Mouse (Mus musculus) macrophage (primary cell): ENCODE measurements around the gene Rapgef6. TPM values are rescaled to one million over a fixed set of nuclear protein-coding genes. Genes with fewer than 3 reads are reported as not detected.
A peak's percentile ranks its signal among the peaks of the same experiment; 100 is the strongest.

Source experiments
- H3K27ac ChIP-seq: fragments of 350-480 bp; formaldehyde crosslinking; 2 replicates; pipeline ENCODE4 v1.9.0; 2021
- H3K36me3 ChIP-seq: fragments of 350-480 bp; formaldehyde crosslinking; 2 replicates; pipeline ENCODE4 v1.9.0; 2021; ENCODE audit errors: inconsistent target
- H3K4me3 ChIP-seq: fragments of 350-480 bp; formaldehyde crosslinking; 2 replicates; pipeline ENCODE4 v1.9.0; 2021; ENCODE audit errors: inconsistent target
- H3K79me2 ChIP-seq: fragments of 350-480 bp; formaldehyde crosslinking; 2 replicates; pipeline ENCODE4 v1.9.0; 2021; ENCODE audit errors: inconsistent target
- WGBS: methylation state at CpG from one replicate; pipeline ENCODE4 v1.1.7; 2026; ENCODE audit warnings: inconsistent platforms; ENCODE audit not compliant: missing documents; 5-methylcytosine and 5-hydroxymethylcytosine counted together
- polyA plus RNA-seq: library from polyadenylated mRNA; stranded (reverse); fragments of 250-400 nt; gene quantifications from 3 replicates; pipeline ENCODE4 v1.2.4, GENCODE M21; 2018; ENCODE audit warnings: inconsistent platforms
- total RNA-seq, 78 experiments: library from RNA; depleted of rRNA; stranded (reverse); fragments of 250-400 nt; gene quantifications; 1 replicate in 9 of 78; 2 replicates in 24 of 78; 3 replicates in 43 of 78; 4 replicates in 2 of 78; pipeline ENCODE4 v1.2.4; 2018; ENCODE audit warnings: inconsistent platforms in 56 of 78

Gene Rapgef6
- total RNA-seq (2018; cell fraction: chromatin; rRNA removed), result 100 to 1,000 TPM in 21 of 26 experiments, 10 to 100 TPM in 5; 57.5 to 275 (median 119) TPM
- 10 to 100 TPM; 17.8 to 58.5 (median 31.8) TPM for total RNA-seq (2018; cell fraction: cytosol; rRNA removed)
- 100 to 1,000 TPM in 1 of 26 experiments, 10 to 100 TPM in 25; 28.6 to 120 (median 67.1) TPM for total RNA-seq (2018; cell fraction: nucleus; rRNA removed)
- polyA plus RNA-seq, result 12.9 to 29.7 TPM (median 20.6 TPM) in 3 replicates

DNA sequence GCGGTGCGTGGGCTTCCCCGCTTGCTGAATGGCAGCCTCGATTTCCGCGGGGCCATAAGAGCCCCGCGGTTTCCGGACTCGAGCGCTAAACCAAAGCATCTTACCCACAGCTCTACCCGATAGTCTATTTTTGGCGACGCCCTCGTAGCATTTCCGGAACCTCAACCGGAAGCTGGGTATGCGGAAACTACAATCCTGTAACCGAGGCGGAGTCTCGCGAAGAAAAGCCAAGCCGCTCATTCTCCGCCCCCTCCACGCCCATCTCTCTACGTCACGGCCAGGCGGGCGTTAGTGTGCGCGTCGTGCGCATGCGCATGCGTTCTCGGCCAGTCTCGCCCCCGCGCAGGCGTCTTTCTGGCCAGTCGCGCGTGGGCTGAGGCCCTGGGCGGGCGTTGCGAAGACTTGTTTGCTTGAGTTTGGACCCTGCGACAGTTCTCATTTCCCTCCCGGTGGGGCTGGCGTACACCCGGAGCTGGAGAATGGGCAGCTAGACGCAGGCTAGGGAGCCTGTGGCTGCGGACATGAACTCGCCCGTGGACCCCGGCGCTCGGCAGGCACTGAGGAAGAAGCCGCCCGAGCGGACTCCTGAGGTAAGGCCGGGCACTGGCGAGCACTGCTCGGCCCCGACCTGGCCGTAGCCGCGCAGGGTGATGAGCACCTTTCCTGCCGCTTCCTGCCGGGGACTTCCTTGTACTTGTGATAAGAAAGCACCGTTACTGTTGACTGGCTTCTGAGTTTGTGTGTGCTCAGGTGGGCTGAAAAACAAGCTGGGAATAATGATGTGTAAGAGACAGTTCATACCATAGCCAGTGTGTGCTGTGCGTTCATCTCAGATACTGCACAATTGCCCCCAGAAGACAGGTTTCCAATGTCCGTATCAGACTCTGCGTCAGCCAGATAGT lies at the start of gene Rapgef6:
Gene Rapgef6, plus strand, starts transcription at position 319 of the 902 bp plus-strand sequence.
- Histone ChIP-seq H3K36me3 (no peaks in the 10 kb centered on the region), H3K79me2 (peaks cover 47% of the 10 kb centered on the region), H3K4me3 (peak within 1 kb of the TSS; percentile 80), H3K27ac (peak within 1 kb of the TSS; percentile 84)
- under 1% methylated on average over 73 of the region's 73 CpGs for WGBS

DNA sequence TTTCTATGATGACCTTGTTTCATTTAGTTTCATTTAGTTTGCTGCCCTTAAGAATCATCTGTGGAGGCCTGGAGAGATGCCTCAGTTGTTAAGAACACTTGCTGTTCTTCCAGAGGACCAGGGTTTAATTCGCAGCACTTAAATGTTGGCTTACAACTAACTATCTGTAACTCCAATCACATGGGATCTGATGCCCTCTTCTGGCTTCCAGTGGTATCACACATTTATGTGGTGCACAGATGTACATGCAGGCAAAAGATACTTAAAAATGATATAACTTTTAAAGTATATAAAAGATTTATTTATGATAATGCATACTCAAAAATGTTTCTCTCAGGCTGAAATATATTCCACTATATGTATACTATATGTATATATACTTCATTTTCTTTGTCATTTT lies 44.2 kb upstream of the Rapgef6 start:
- Histone ChIP-seq H3K4me3 (no peak overlapping the region), H3K79me2 (peaks cover 96% of the 10 kb centered on the region), H3K36me3 (peaks cover 54% of the 10 kb centered on the region), H3K27ac (no peak overlapping the region)
- 100% methylated on average over 1 of the region's 1 CpGs for WGBS

DNA sequence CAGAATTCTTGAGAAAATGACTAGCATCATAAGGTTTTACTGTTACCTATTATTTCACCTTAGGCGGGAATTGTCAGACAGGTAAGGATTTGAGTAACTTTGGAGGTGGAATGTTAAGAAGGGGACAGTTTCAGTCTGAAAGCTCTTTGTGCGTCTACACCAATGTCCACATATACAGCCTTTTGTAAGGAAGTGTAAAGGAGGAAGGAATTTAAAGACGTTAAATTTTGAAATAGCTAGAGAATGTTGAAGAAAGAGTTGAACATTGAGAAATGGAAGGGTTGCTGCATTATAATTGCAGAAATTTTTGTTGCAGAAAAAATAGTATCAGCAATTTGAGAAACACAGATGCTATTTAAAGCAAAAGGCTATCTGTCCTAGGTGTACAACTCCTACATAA lies 36.6 kb upstream of the Rapgef6 start:
- peaks cover 68% of the 10 kb centered on the region for H3K79me2 ChIP-seq
- WGBS, result 50% methylated on average over 3 of the region's 3 CpGs
- no peak overlapping the region for H3K27ac ChIP-seq
- peaks cover 32% of the 10 kb centered on the region for H3K36me3 ChIP-seq
- no peak overlapping the region for H3K4me3 ChIP-seq

DNA sequence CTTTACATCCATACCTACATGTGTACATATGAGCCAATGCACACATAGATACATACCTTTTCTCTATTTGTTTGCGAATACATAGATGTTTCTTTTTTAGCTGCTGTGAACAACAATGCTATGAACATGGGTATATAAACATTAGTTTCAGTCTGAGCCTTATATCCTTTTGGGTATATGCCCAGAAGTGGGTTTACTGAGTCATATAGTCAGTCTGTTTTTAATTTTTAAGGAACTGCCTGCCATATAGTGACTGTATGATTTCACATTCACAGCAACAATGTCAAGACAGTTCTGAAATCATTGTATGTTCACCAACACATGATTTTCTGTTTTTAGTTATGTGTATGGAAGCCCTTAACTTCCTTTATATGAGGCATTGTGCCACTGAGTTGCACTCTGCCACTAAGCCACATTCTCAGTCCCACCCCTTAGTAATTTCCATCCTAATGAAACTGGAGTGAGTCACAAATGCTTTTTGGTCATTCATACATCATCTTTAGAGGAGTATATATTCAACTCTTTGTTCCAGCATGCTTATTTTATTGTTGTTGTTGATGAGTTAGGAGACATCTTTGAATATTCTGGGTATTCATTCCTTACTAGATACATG lies 30.6 kb upstream of the Rapgef6 start:
- peaks cover 67% of the 10 kb centered on the region for H3K79me2 ChIP-seq
- WGBS, result 100% methylated on average over 1 of the region's 1 CpGs
- peaks cover 36% of the 10 kb centered on the region for H3K36me3 ChIP-seq
- no peak overlapping the region for H3K4me3 ChIP-seq
- H3K27ac ChIP-seq, result peak overlapping the region; percentile 66

DNA sequence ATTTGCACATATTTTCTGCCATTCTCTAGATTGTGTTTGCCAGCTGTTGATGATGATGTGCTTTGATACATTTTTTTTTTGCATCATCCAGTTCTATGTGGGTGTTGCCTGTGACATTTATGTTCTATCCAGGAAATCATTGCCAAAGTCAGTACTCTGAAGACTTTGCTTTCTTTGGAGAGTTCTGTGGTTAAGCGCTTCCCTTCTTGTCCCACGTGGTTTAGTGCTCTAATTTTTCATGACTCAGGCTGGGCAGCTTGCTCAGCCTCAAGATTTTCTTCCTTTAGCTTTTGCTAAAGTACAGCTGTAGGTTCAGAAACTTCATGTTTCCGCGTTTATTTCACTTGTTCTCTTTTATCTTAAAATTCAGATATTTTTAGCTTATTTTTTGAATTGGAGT lies 30.1 kb upstream of the Rapgef6 start:
- Histone ChIP-seq H3K27ac (peak overlapping the region; percentile 66), H3K36me3 (peaks cover 38% of the 10 kb centered on the region), H3K79me2 (peaks cover 67% of the 10 kb centered on the region), H3K4me3 (no peak overlapping the region)
- WGBS, result 0% methylated on average over 4 of the region's 4 CpGs

DNA sequence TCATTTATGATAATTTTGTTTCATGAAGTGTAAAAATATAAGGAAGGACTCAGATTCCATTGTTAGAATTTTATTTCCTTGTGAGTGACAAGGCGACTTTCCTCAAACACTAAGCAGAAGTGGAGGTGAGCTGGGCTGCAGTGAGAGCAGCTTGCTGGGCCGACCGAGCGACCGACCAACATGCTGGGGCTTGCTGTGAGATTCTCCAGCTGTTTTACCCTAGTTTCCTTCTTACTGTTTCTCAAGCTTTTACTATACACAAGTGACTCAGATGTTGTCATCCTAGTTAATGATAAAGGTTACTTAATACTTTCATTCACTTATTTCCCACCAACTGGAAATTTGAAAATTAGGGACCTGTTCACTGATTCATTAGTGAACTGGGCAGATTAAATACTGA lies 22.8 kb upstream of the Rapgef6 start:
- no peak overlapping the region for H3K27ac ChIP-seq
- WGBS, result 89% methylated on average over 5 of the region's 5 CpGs
- no peak overlapping the region for H3K4me3 ChIP-seq
- peaks cover 96% of the 10 kb centered on the region for H3K79me2 ChIP-seq
- peaks cover 86% of the 10 kb centered on the region for H3K36me3 ChIP-seq

DNA sequence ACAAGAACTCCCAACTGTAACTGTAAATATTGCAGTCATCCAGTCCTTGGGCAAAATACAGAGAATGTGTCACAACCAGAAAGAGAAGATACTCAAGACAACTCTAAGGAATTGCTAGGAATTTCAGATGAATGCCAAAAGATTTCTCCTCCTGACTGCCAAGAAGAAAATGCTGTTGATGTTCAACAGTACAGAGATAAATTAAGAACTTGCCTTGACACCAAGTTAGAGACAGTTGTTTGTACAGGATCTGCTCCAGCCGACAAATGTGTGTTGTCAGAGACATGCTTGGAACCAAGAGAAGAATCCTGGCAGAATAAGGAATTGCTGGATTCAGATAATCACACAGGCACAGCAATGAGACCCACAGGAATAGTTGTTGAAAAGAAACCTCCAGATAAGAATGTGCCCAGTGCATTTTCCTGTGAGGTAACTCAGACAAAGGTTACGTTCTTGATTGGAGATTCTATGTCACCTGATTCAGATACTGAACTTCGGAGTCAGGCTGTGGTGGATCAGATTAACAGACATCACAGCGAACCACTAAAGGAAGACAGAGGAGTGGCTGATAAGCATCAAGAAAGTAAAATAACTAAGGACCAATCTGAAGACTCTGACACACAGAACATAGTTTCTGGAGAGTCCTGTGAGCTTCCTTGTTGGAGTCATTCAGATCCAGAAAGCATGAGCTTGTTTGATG lies 20.0 kb upstream of the Rapgef6 start:
- Histone ChIP-seq H3K27ac (no peak overlapping the region), H3K36me3 (peaks cover 82% of the 10 kb centered on the region), H3K79me2 (peaks cover 96% of the 10 kb centered on the region), H3K4me3 (no peak overlapping the region)
- 95% methylated on average over 4 of the region's 4 CpGs for WGBS

DNA sequence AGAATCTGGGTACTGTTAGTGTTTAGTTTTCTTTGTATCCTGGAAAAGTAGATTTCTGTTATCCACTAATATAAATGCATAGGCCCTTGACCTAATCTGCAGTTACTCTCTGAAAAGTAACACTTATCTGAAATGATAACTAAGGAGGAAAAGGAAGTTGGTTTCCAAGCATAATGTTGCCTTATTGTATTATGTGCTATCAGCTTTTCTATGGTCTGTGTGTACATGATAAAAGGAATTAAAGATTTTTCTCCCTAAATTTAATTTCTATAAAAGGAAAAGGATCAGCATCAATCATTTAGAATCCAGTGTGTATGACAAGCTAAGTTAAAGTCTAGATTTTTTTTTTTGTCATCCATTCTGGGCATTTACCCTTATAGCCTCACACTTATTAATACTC lies 9.1 kb upstream of the Rapgef6 start:
- Histone ChIP-seq H3K4me3 (no peak overlapping the region), H3K27ac (no peak overlapping the region), H3K36me3 (peaks cover 54% of the 10 kb centered on the region), H3K79me2 (peaks cover 35% of the 10 kb centered on the region; the same call in 1 of the 2 replicates)

DNA sequence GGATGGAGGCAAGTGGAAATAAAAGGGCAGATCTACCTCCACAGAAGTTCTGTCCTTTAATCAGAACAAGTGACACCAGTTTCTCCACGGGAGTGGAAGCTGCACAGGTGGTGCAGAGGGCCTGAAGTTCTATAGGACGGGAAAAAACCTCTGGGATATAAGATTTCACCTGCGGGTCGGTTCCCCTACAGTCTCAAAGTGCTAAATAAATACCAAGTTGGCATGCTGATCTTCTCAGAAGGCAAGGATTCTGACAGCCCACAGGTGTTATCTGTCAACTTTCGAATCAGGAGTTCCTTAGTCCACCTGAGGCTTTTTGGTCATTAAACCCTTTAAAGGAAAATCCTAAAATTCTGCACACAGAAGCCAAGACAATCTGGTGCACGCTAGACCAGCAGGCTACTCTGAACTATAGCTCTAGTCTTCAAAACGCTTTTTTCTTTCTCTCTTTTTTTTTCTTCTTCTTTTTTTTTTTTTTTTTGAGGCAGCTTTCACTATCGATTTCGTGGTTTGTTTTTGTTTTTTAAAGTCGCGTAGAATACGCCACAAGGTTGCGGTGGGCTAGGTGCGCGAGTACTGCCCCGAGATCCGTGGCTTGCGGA lies 619 bp upstream of the Rapgef6 start:
- peak overlapping the region; percentile 80 for H3K4me3 ChIP-seq
- H3K27ac ChIP-seq, result peak overlapping the region; percentile 84
- H3K79me2 ChIP-seq, result peaks cover 40% of the 10 kb centered on the region
- 3% methylated on average over 15 of the region's 18 CpGs for WGBS
- H3K36me3 ChIP-seq, result no peaks in the 10 kb centered on the region

DNA sequence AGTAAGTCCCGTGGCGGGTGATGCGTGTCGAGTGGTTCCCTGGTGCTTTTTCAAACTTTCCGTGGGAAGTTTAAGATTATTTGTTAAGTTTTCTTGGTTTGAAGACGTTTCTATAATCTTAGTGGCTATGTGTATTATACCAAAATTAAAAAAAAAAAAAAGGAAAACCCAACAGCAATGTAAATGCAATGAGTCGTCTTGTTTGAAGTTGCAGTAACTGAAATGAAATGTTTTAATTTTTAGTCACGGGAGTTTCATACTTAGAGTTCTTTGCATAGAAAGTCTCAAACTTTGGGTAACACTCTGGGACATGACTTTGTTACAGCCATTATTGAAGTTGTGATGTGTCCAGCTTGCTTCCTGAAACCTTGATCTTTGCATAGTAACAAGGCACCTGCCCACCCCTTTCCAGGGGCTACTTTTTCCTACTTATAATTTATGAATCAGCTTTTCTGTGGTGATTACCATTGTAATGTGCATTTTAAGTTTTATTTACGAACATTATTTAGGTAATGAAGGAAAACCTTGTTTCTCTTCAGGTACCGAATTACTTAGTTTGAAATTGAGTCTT lies 869 bp downstream of the Rapgef6 start:
- H3K79me2 ChIP-seq, result peaks cover 54% of the 10 kb centered on the region
- peak overlapping the region; percentile 80 for H3K4me3 ChIP-seq
- WGBS, result 3% methylated on average over 10 of the region's 10 CpGs
- H3K36me3 ChIP-seq, result no peaks in the 10 kb centered on the region
- H3K27ac ChIP-seq, result peak overlapping the region; percentile 43

DNA sequence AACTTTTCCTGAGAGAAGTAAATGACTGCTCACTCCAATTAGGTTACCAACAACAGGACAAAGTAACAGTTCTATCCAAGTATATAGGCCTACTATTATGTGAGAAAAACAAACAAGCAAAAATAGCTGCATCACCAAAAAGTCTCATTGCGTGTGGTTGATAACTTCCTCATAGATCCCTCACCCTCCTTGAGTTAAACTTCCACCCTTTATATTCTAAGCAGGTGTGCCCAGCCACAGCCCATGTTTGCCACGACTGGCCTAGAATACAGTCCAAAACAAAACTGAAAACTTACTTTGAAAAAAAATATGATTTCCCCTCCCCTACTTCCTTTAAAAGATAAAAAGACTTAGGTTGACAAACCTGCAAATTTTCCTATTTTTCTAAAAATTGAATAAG lies 5.4 kb downstream of the Rapgef6 start:
- Histone ChIP-seq H3K79me2 (peaks cover 99% of the 10 kb centered on the region), H3K36me3 (no peaks in the 10 kb centered on the region), H3K4me3 (no peak overlapping the region), H3K27ac (no peak overlapping the region)
- WGBS, result 8% methylated on average over 2 of the region's 2 CpGs

DNA sequence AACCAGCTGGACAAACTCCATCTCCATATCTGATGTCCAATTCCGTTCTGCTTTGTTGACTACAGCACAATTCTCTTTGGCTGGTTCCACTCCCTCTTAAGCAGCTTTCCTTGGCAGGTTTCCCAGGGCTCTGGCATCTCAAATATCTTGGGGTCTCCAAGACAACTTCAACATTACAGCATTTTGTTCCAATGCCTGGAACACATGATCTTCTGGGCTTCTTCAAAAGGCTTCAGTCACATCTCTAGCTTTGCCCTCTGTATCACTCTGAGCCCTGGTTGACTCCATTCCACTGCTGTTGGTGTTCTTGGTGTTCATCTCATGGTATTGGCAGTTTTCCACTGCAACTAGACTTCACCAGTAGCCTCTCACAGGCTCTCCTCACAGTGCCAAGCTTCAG lies 7.7 kb downstream of the Rapgef6 start:
- peaks cover 86% of the 10 kb centered on the region for H3K79me2 ChIP-seq
- 100% methylated on average over 1 of the region's 1 CpGs for WGBS
- no peaks in the 10 kb centered on the region for H3K36me3 ChIP-seq
- H3K27ac ChIP-seq, result no peak overlapping the region
- H3K4me3 ChIP-seq, result no peak overlapping the region

DNA sequence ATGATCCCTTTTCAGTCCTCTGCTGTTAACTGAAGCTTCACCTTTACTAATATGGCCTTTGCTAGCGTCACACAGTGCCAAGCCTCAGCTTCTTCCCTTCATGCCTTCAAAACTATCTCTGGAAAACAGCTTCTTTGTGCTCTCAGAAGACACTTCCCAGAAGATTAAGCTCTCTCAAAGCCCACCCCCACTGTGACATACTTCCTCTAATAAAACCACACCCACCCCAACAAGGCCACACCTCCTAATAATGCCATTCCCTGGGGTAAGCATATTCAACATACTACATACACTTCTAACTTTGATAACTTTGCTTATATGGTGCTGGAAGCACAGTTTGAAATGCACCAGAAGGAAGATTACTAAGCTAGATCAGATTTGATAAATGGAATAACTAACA lies 8.3 kb downstream of the Rapgef6 start:
- Histone ChIP-seq H3K4me3 (no peak overlapping the region), H3K79me2 (peaks cover 86% of the 10 kb centered on the region), H3K27ac (no peak overlapping the region), H3K36me3 (no peaks in the 10 kb centered on the region)
- WGBS, result 100% methylated on average over 1 of the region's 1 CpGs

DNA sequence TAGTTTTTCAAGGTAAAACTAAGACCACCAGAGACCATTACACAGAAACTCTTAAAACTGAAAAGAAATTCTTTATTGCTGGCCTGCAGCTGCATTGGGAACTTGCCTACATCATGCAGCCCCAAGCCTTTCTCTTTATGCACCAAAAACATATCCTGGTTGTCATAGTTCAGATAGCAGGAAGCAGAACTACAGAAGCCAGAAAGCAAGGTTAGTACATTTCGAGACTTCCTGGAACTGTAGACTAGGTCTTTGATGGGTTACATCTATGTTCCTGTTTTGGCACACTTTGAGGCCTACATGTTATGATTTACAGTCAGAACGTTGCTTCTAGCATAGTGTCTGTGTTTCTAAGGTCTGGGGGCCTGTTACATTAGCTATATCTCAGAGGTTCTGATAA lies 11.2 kb downstream of the Rapgef6 start:
- no peaks in the 10 kb centered on the region for H3K36me3 ChIP-seq
- WGBS, result 8% methylated on average over 2 of the region's 2 CpGs
- H3K27ac ChIP-seq, result no peak overlapping the region

More for the DNA sequence above, 11.2 kb downstream of the Rapgef6 start:
- Histone ChIP-seq H3K79me2 (peaks cover 86% of the 10 kb centered on the region), H3K4me3 (no peak overlapping the region)
